Mouse (Mus musculus): Measurements from ENCODE around the gene Kcna4.

Gene Kcna4

DNA sequence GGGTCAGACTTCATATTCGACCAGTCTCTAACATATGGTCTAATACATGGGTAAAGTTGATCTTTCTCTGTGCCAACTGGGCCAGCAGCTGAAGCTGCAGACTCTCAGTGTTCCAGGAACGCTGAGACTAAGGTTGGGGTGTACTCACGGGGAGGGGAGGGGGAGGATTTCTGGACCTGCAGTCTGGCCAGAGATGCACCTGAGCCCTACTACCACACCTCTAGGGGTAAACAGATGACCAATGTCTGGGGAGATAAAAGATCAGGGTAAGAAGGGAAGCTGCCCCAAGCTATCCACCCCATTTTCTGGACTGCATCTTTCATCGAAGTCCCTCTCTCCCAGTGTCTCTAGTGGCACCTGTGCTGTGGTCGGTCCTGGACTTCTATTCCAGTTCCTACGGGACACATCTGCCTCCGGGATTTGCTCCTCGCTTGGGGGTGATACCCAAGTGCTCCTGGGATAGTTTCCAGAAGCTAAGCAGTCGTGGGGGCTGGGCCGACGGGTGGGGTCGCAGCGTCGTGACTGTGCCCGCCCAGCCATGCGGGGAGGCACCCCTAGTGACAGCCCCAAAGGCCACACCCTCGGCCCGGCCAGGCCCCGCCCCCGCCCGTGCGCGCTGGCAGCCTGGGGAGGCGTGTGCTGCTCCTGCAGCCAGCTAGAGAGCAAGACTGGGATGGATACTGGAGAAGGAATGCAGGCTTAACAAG lies at the start of gene Kcna4:
Gene Kcna4, plus strand, starts transcription at position 650 of the 707 bp plus-strand sequence.
- no peak for DNase-seq (ENCODE audit: extremely low spot score, low read depth, low spot score)

DNA sequence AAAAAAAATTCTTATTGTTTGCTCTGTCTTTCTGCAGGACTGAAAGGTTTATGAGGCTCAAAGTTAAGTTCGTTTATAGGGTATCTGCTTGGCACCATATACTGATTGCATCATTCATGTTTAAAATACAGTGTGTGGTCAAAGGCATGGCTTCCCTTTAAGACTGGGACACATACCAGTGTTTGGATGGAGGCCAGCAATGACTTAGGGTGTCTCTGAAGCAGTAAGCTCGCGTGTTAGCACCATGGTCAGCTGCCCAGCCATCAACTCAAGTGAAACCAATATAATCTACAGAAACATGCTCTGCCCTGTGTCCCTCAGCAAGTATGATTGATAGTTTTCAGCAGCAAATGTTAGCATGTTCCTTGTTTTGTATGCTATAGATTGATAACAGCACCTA lies 32.3 kb upstream of the Kcna4 start:
- DNase-seq (ENCODE audit: extremely low spot score, low read depth, low spot score): no peak

DNA sequence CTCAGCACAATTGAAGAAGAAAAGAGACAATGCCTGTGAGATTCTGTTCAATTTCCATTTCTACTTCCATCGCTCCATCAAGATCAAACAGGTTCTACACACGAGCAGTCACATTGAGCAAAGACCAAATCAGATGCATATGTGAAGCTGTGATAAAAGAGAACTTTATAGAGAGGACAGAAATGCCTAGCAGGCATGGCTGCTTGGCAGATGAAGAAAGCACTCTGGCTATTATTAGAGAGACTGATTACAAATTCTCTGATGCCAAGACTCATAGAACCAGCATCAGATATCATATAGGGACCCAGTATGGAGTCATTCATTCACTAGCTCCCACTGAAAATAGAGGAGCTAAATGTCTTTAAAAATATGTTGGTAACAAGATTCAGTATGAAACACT lies 24.2 kb upstream of the Kcna4 start:
- DNase-seq (ENCODE audit: extremely low spot score, low read depth, low spot score): no peak

DNA sequence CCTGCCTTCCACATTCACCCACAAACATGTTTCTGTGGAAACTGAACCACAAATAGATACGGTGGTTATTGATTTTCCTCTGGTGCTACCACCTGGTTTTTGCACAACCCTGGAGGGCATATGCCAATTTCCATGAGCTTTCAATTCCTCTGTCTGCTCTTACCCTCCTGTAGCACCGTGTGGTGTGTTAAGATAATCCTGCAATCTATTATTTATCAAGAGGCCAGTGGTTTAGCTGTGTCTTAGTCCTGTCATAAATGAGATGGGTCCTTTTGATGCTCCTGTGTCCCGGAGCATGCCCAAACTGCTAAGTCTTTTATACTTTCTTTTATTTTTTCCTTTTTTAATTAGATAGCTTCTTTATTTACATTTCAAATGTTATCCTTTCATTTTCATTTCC lies 20.4 kb upstream of the Kcna4 start:
- DNase-seq (ENCODE audit: extremely low spot score, low read depth, low spot score): no peak

DNA sequence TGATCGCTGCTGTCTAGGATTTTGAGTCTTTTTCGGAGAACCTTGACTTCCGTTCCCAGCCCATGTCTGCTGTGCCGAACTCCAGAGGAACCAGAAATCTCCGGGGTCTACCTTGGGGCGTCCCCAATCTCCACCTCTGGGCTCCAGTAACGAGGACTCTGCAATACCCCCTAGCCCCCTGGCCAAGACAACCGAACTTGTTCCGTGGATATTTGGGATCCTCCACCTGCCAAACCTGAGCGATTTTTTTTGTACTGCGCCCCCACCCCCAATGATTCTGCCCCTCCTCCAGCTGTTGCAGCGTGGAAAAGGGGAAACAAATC lies 219 bp downstream of the Kcna4 start:
- DNase-seq (ENCODE audit: extremely low spot score, low read depth, low spot score): no peak

DNA sequence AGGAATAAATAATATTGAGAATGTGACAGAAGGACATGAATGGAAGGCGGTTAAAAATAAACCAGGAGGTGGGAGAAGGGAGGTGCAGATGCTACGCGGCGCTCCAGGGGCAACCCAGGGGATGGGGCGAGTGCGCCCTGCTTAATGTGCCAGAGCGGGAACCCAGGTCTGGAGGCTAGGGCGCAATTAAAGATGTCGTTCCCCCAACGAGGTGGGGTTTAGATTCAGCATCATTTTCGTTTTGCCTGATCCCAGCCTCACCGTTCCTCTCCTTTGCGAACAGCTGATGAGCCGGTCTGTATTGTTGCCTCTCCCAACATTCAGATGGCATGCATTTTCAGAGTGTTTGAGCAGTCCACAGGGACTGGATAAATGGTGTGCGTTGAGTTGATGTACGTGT lies 703 bp downstream of the Kcna4 start:
- DNase-seq (ENCODE audit: extremely low spot score, low read depth, low spot score): no peak

DNA sequence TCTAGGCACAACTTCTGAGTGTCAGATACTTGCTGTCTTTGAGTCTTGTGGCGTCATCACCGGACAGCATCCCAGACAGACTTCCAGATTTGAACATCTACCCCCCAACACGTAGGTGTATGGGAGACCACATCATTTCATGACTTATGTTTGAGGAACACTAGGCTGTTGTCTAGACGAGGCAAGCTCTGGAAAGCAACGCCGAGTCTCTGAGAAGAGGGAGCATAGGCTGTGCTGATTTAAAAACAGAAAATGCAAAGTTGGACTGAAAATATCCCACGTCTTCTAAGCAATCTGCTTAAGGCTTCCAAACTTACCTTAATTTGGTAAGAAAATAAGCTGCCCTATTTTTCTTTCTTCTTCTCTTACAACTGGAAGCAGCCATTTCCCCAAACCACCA lies 4.1 kb downstream of the Kcna4 start:
- no peak for DNase-seq (ENCODE audit: extremely low spot score, low read depth, low spot score)

DNA sequence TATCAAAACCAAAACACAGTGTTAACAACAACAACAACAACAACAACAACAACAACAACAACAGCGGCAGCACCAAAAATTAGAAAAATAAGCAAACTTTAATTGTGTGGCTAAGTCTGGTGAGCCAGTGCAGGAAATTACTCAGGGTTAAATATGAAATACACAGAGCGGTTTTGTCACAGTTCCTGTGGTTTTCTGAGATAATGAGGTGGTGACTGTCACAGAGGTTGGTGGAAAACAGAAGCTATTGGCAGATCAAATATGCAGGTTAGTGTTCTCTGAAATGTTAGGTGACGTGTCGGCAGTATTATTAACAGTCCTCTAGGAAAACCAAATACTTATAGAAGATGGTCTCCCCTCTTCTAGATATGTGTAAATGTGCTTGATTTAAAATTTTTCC lies 11.4 kb downstream of the Kcna4 start:
- no peak for DNase-seq (ENCODE audit: extremely low spot score, low read depth, low spot score)

DNA sequence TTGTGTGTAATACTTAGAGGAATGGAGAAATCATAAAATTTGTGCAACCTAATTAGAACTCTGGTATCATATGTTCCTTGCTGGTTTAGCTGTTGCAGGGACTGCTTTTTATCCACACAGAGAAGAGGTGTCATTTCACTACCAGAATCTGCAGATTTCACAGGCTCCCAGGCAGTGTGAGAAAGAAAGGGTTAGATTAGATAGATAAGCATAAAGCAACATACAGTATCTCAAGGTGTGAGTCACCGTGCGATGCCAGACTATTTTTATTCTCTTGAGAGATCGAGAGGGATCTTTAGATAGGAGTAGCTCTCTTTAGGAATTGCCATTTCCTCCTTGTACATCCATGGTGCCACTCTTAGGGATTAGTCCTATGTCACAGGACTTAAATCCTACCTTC lies 14.3 kb downstream of the Kcna4 start:
- DNase-seq (ENCODE audit: extremely low spot score, low read depth, low spot score): no peak

DNA sequence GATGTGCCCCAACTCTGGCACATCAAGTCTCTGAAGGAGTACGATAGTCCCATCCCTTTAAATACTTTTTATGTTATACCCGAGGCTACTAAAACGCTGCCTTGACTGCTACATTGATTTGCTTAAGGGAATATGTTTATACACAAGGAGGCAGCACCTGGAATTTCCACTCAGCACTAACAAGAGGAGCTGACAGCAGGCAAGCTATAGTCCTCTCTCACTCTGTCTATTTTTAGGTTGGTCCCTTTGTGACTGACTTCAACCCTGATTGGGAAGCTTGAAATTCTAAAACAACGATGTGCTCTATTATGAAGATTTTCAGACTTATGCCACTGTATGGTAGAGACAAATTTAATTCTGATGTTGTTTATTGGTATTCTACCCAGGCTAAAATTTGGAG lies 15.6 kb downstream of the Kcna4 start:
- no peak for DNase-seq (ENCODE audit: extremely low spot score, low read depth, low spot score)

DNA sequence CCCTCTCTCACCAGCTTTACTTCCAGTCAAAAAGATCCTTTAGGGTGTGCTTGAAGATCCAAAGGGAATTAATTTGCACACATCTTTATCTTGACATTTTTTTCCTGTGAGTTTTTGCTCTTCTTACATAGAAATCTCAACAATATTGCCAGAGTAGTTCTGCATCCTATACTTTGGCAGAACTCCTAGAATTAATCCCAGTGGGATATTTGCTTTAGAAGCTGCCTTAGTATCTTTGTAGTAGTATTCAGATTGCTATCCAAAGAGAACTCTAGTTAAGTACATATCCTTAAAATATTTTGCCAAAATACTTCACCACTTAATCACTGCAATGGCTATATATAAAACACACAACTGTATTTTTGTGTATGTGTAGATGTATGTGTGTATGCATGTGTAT lies 28.2 kb downstream of the Kcna4 start:
- no peak for DNase-seq (ENCODE audit: extremely low spot score, low read depth, low spot score)

DNA sequence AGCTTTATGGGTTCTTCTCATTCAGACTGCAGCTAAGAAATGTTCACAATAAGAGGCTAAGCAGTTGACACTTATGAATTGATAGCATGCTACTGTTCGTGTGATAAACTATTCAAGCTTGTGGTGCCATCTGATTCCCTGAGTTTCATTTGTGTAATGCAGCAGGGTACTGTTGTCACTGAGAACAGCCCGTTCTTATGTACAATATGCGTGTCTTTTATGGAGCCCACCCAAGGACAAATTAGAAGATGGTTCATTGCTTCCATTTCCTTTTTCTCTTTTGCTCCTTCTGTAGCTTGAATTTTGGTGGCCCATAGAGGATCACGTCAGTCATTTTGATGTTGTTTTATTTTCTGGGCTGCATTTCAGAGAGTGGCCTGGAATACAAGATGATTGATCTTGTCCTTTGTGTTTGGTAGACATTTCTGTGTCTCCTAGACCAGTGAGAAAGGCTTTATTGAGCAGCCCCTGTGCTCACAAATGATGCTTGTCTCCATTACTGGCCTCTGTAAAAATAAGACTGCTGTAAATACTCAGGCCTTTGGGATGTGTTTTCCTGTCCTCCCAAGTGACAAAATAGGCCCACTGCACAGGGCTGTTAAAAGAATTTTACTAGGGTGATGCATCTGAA lies 31.3 kb downstream of the Kcna4 start:
- no peak for DNase-seq (ENCODE audit: extremely low spot score, low read depth, low spot score)

DNA sequence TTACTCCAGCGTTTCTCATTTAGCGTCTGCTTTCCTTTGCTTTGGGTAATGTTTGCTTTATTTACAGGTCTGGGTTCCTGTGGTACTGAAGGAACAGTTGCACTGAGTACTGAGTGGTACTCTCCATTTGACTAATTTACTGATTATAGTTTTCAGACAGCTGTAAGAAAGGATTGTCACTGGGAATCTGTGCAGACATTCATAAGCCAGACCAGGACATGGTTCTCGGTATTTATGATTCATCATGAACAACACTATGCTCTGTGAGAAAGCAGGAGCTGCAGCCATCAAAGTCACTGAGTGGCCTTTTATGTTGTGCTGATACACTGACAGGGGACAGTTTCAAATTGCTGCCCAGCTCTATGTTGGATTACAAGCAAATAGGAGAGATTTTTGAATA lies 33.7 kb downstream of the Kcna4 start:
- no peak for DNase-seq (ENCODE audit: extremely low spot score, low read depth, low spot score)

DNA sequence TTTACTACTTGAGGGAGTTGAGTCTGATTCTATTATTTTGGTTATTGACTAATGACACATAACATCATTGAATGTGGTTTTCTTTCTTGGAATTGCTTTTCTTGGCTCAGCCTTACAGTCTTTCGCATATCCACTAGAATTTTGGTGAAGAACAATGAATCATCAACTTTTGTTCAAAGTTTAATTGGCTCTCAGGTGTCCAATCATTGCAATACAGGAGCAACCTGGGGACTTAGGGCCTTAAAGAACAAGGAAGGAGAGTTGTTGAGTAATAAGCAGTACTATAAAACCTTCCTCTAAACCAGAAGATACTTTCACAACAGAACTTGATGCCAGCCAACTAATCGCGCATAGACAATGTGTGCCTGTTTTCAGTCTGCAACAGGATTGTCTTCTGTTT lies 36.8 kb downstream of the Kcna4 start:
- DNase-seq (ENCODE audit: extremely low spot score, low read depth, low spot score): no peak

DNA sequence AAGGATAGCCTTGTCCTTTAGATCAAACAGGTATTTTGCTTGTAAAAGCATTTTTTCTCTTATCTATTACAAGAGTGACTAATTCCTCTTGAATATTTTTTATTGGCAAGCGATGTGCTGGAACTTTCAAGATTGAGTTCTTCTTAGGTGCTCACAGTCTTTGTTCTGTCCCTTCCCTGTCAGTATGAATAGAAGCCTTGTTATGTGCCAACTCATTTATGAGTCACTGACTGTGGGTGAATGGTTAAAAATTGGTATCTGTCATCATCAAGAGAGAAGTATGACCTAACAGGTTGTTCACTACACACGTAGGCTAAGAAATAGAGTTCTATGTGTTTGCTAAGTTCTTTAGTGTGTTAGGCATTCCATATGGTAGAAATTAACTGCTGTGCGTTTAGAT lies 50.9 kb downstream of the Kcna4 start:
- DNase-seq (ENCODE audit: extremely low spot score, low read depth, low spot score): no peak

DNA sequence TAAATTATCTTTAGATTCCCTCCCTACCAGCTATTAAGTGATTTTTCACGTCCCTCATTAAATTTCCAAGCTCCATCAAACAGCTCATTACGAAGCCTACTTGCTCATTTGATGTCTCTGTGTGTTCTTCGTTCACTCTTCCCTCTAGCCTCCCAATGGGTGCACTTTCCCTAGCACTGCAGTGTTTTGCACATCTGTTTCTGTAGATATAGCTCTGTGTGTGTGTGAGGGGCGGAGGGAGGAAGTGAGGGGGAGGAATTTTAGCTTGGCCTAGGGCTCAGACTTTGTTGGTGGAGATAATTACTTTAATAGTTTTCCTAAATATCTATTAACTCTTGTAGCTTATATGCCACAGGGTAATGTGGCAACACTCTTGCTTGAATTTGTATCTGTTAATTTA lies 54.4 kb downstream of the Kcna4 start:
- no peak for DNase-seq (ENCODE audit: extremely low spot score, low read depth, low spot score)

DNA sequence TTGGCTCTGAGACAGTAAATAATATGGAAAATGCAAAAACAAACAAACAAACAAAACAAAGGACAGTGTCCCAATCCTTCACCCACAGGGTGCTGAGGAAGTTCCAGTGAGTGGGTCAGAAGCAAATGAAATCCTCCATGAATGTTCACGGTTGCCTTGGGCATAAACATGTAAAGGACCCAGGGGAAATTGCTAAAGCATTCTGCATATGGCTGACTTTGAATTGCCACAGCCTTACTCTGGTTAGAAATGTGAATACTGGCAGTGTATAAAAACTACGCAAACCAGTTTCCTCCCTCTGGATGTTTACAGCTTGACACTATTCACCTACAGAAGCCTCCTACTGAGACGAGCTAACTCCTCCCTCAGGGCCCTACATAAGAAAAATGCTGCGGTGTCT lies 54.9 kb downstream of the Kcna4 start:
- no peak for DNase-seq (ENCODE audit: extremely low spot score, low read depth, low spot score)
